Mouse (Mus musculus) heart, embryonic 14.5 days (tissue): ENCODE data around the gene Fitm2. TPM values are rescaled to one million over a fixed set of nuclear protein-coding genes. Genes with fewer than 3 reads are reported as not detected.
A peak's percentile ranks its signal among the peaks of the same experiment; 100 is the strongest.

Experiments used
- ATAC-seq: fragments of 200-750 bp; cut with Nextera tagmentation; 2 replicates; pipeline ENCODE4 v1.8.0; 2017; ENCODE audit warnings: low read depth, moderate TSS enrichment; ENCODE audit not compliant: insufficient number of reproducible peaks, insufficient read depth, low FRiP score
- H3K27ac ChIP-seq, 2 experiments: fragments of 200-500 bp in 1 of 2; fragments of 300-500 bp in 1 of 2; sonication (generic) in 1 of 2; replicated peaks in 1 of 2; 2 replicates each; pipeline ENCODE4 v1.5.1; 2012 to 2014; ENCODE audit warnings: low read depth in 2 of 2, low read length in 2 of 2, control low read depth in 1 of 2, mild to moderate bottlenecking in 1 of 2, mixed read lengths in 1 of 2; ENCODE audit not compliant: control insufficient read depth in 1 of 2, insufficient read depth in 1 of 2
- H3K27me3 ChIP-seq: fragments of 300-500 bp; sonication (generic); 2 replicates; pipeline ENCODE4 v1.6.1; 2014; ENCODE audit warnings: mild to moderate bottlenecking, low read length, control low read depth; ENCODE audit not compliant: control insufficient read depth, insufficient read depth
- H3K36me3 ChIP-seq: fragments of 300-500 bp; sonication (generic); 2 replicates; pipeline ENCODE4 v1.6.1; 2014; ENCODE audit warnings: mild to moderate bottlenecking, control low read depth, low read length, mixed read lengths; ENCODE audit not compliant: control insufficient read depth, insufficient read depth
- H3K4me1 ChIP-seq, 2 experiments: fragments of 200-500 bp in 1 of 2; fragments of 300-500 bp in 1 of 2; sonication (generic) in 1 of 2; 2 replicates each; pipeline ENCODE4 v1.6.1; 2012 to 2014; ENCODE audit warnings: low read length in 2 of 2, control low read depth in 1 of 2, mixed read lengths in 1 of 2; ENCODE audit not compliant: control insufficient read depth in 2 of 2, insufficient read depth in 2 of 2
- H3K4me2 ChIP-seq: fragments of 300-500 bp; sonication (generic); 2 replicates; pipeline ENCODE4 v1.6.1; 2014; ENCODE audit warnings: mild to moderate bottlenecking, low read length
- H3K4me3 ChIP-seq, 2 experiments: fragments of 200-500 bp in 1 of 2; fragments of 300-500 bp in 1 of 2; sonication (generic) in 1 of 2; 2 replicates each; pipeline ENCODE4 v1.5.1; 2012 to 2014; ENCODE audit warnings: low read length in 2 of 2, mild to moderate bottlenecking in 2 of 2, control low read depth in 1 of 2, low read depth in 1 of 2, moderate library complexity in 1 of 2; ENCODE audit not compliant: control insufficient read depth in 1 of 2, insufficient read depth in 1 of 2
- H3K9ac ChIP-seq: fragments of 300-500 bp; sonication (generic); 2 replicates; pipeline ENCODE4 v1.6.1; 2014; ENCODE audit warnings: mild to moderate bottlenecking, low read length
- H3K9me3 ChIP-seq: fragments of 300-500 bp; sonication (generic); 2 replicates; pipeline ENCODE4 v1.6.1; 2016; ENCODE audit warnings: low read length, control low read depth; ENCODE audit not compliant: control insufficient read depth
- WGBS: fragments of 180-500 bp; shearing (Covaris S2); extraction: QIAGEN DNeasy Blood & Tissue Kit; methylation state at CpG from one replicate; pipeline ENCODE4 v1.1.7; 2014; 5-methylcytosine and 5-hydroxymethylcytosine counted together
- polyA plus RNA-seq: library from polyadenylated mRNA; unstranded; fragments of >200 nt; fragmentation: Nextera tagmentation; extraction: Ambion mirVana; gene quantifications from 2 replicates; pipeline ENCODE4 v1.2.1, GENCODE M21; 2014

The Fitm2 gene
- polyA plus RNA-seq, 1 experiment from 2014 or later, result 13.8 TPM

- peaks cover 29% of the 10 kb centered on the region for H3K36me3 ChIP-seq
- WGBS, result 4% methylated on average over 36 of the region's 36 CpGs
- H3K4me1 ChIP-seq, result peaks cover 9 to 10% of the 10 kb centered on the region in 2 experiments
- ATAC-seq, result peak; percentile 31
- H3K9ac ChIP-seq, result peak overlapping the region; percentile 83
- no peaks in the 10 kb centered on the region for H3K27me3 ChIP-seq
- H3K9me3 ChIP-seq, result no peaks in the 10 kb centered on the region
- peak overlapping the region; percentile 71 for H3K4me2 ChIP-seq
- H3K27ac ChIP-seq, result peak overlapping the region; percentile 50 to 61
- peak overlapping the region; percentile 73 to 84 for H3K4me3 ChIP-seq
These were observed 541 bp downstream of the Fitm2 start for GRCm38 (mm10) chr2:163471710-163472465.

GRCm38 (mm10) chr2:163471136-163471535, 1.3 kb downstream of the Fitm2 start:
- ATAC-seq, result no peak
- Histone ChIP-seq H3K9me3 (no peaks in the 10 kb centered on the region), H3K4me3 (peak overlapping the region in 1 of 2 experiments; percentile 73; a peak in 1 of 4 replicates), H3K36me3 (peaks cover 31% of the 10 kb centered on the region), H3K9ac (no peak overlapping the region), H3K4me2 (peak overlapping the region; percentile 71), H3K27ac (no peak overlapping the region), H3K4me1 (peaks cover 9 to 10% of the 10 kb centered on the region in 2 experiments), H3K27me3 (no peaks in the 10 kb centered on the region)
- 62% methylated on average over 3 of the region's 3 CpGs for WGBS

GRCm38 (mm10) chr2:163469711-163470110, 2.7 kb downstream of the Fitm2 start:
- whole genome bisulfite sequencing, result 89% methylated on average over 15 of the region's 15 CpGs
- no peak for ATAC-seq
- Histone ChIP-seq H3K27ac (no peak overlapping the region), H3K27me3 (no peaks in the 10 kb centered on the region), H3K4me1 (peaks cover 20 to 23% of the 10 kb centered on the region in 2 experiments), H3K36me3 (peaks cover 32% of the 10 kb centered on the region), H3K9ac (no peak overlapping the region), H3K4me3 (no peak overlapping the region), H3K4me2 (no peak overlapping the region), H3K9me3 (no peaks in the 10 kb centered on the region)

DNA sequence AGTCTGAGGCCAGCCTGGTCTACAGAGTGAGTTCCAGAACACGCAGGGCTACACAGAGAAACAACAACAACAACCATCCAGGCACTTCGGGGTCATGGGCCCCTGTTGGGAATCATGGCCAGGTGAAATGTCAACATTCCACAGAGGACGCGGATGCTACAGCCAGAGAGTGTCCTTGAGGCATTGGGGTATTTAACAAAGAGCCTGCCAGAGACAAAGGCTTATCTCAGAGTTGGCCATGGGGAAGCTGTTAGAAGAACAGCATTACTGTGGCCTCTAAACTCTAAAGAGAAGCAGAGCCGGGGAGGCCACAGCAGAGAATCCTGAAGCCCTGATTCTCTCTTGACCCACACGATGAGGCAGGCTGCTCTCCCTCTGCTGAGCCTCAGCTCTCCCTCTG, 3.6 kb downstream of the Fitm2 start:
- Histone ChIP-seq H3K9ac (no peak overlapping the region), H3K27me3 (no peaks in the 10 kb centered on the region), H3K9me3 (no peaks in the 10 kb centered on the region), H3K4me3 (no peak overlapping the region), H3K4me2 (no peak overlapping the region), H3K27ac (no peak overlapping the region), H3K4me1 (peaks cover 27 to 31% of the 10 kb centered on the region in 2 experiments), H3K36me3 (peaks cover 32% of the 10 kb centered on the region)
- ATAC-seq, result no peak
- WGBS, result 83% methylated on average over 6 of the region's 6 CpGs

- Histone ChIP-seq H3K27me3 (no peaks in the 10 kb centered on the region), H3K4me3 (no peak overlapping the region), H3K36me3 (peaks cover 32% of the 10 kb centered on the region), H3K27ac (no peak overlapping the region), H3K9me3 (no peaks in the 10 kb centered on the region), H3K9ac (no peak overlapping the region), H3K4me1 (peaks cover 35 to 44% of the 10 kb centered on the region in 2 experiments), H3K4me2 (no peak overlapping the region)
- no peak for ATAC-seq
- 70% methylated on average over 6 of the region's 6 CpGs for WGBS
These were observed 4.8 kb downstream of the Fitm2 start for GRCm38 (mm10) chr2:163467585-163467984.

- WGBS, result 55% methylated on average over 8 of the region's 8 CpGs
- Histone ChIP-seq H3K4me3 (no peak overlapping the region), H3K4me1 (peaks cover 38 to 44% of the 10 kb centered on the region in 2 experiments), H3K9ac (no peak overlapping the region), H3K27ac (no peak overlapping the region), H3K27me3 (no peaks in the 10 kb centered on the region), H3K4me2 (no peak overlapping the region), H3K9me3 (no peaks in the 10 kb centered on the region), H3K36me3 (peaks cover 32% of the 10 kb centered on the region)
- ATAC-seq, result no peak
These were observed 5.7 kb downstream of the Fitm2 start for GRCm38 (mm10) chr2:163466771-163467170.

DNA sequence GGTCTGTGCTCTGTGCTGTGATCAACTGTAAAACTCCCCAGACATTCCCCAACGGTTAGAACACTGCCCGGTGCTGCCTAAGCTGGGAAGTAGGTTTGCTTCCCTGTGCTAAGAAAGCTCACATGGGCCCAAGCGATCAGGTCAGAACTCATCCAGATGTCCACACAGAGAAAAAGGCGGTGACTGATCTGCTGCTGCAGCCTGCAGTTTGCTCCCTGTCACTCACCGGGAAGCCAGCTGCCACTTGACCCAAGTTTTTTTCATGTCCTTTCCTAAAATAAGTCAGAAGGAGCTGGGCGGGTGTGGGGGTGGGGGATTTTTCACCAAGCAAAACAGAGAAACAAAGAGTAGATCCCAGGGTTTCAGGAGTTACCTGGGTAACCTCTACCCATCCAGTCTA, 7.9 kb downstream of the Fitm2 start:
- Histone ChIP-seq H3K27me3 (no peaks in the 10 kb centered on the region), H3K4me2 (peak overlapping the region; percentile 19), H3K27ac (peak overlapping the region; percentile 63 to 73), H3K36me3 (peaks cover 28% of the 10 kb centered on the region), H3K9ac (peak overlapping the region; percentile 44), H3K4me3 (no peak overlapping the region), H3K9me3 (no peaks in the 10 kb centered on the region), H3K4me1 (peaks cover 30 to 35% of the 10 kb centered on the region in 2 experiments)
- ATAC-seq, result peak; percentile 62
- WGBS, result 22% methylated on average over 6 of the region's 6 CpGs
